Mouse (Mus musculus) neural tube, embryonic 14.5 days (tissue): ENCODE data around the gene Msto1. TPM values are rescaled to one million over a fixed set of nuclear protein-coding genes. Genes with fewer than 3 reads are reported as not detected.
"Not testable (repeated sequence)": the region's sequence is repeated elsewhere in the genome, so short reads cannot be mapped to it uniquely, and the experiment has no call there.

Experiments
- ATAC-seq: fragments of 200-750 bp; cut with Nextera tagmentation; 2 replicates; pipeline ENCODE4 v1.8.0; 2017; ENCODE audit warnings: low read depth, mild to moderate bottlenecking, moderate TSS enrichment, moderate library complexity
- H3K27ac ChIP-seq: fragments of 300-500 bp; sonication (generic); 2 replicates; pipeline ENCODE4 v1.5.1; 2014; ENCODE audit warnings: low read depth, mild to moderate bottlenecking, control low read depth, low read length, moderate library complexity, mixed read lengths
- H3K27me3 ChIP-seq: fragments of 300-500 bp; sonication (generic); 2 replicates; pipeline ENCODE4 v1.6.1; 2014; ENCODE audit warnings: low read length; ENCODE audit not compliant: control insufficient read depth, insufficient read depth
- H3K36me3 ChIP-seq: fragments of 300-500 bp; sonication (generic); 2 replicates; pipeline ENCODE4 v1.6.1; 2014; ENCODE audit warnings: low read length, mixed read lengths; ENCODE audit not compliant: control insufficient read depth, insufficient read depth
- H3K4me1 ChIP-seq: fragments of 300-500 bp; sonication (generic); 2 replicates; pipeline ENCODE4 v1.6.1; 2014; ENCODE audit warnings: low read length; ENCODE audit not compliant: control insufficient read depth, insufficient read depth
- H3K4me2 ChIP-seq: fragments of 300-500 bp; sonication (generic); 2 replicates; pipeline ENCODE4 v1.6.1; 2014; ENCODE audit warnings: mild to moderate bottlenecking, low read depth, low read length, control low read depth
- H3K4me3 ChIP-seq: fragments of 300-500 bp; sonication (generic); 2 replicates; pipeline ENCODE4 v1.5.1; 2014; ENCODE audit warnings: low read depth, low read length, control low read depth, mixed read lengths
- H3K9ac ChIP-seq: fragments of 300-500 bp; sonication (generic); replicated peaks from 2 replicates; pipeline ENCODE4 v1.6.1; 2014; ENCODE audit warnings: low read depth, mild to moderate bottlenecking, control low read depth, low read length, mixed read lengths
- H3K9me3 ChIP-seq: fragments of 300-500 bp; sonication (generic); 2 replicates; pipeline ENCODE4 v1.6.1; 2016; ENCODE audit warnings: low read length; ENCODE audit not compliant: control insufficient read depth
- WGBS: fragments of 180-500 bp; shearing (Covaris S2); extraction: QIAGEN DNeasy Blood & Tissue Kit; methylation state at CpG from one replicate; pipeline ENCODE4 v1.1.7; 2014; 5-methylcytosine and 5-hydroxymethylcytosine counted together
- polyA plus RNA-seq: library from polyadenylated mRNA; unstranded; fragments of >200 nt; fragmentation: Nextera tagmentation; extraction: Ambion mirVana; gene quantifications from 2 replicates; pipeline ENCODE4 v1.2.1, GENCODE M21; 2014

Gene Msto1
- polyA plus RNA-seq, 1 experiment from 2014 or later: 50.7 TPM

DNA sequence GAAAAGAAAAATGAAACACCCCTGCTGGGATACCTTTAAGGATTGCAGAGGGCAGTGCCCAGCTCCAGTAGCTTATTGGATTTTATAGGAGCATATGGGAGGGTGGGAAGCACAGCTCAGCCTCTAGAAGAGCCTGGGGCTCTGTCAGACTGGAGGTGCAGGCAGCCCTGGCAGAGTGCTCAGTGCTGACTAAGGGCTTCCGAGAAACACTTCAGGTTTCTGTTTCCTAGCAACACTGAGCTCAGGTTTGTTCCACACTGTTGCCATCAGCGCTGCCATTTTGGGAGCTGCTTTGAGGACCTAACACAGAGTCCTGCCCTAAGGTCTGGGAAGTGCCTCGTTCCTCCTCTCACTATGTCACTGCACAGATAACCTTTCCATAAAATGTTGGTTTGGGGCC lies 47.1 kb downstream of the Msto1 start:
- not testable (repeated sequence) for H3K9me3 ChIP-seq, H3K4me3 ChIP-seq, H3K4me2 ChIP-seq, H3K27me3 ChIP-seq, ATAC-seq, H3K9ac ChIP-seq, H3K27ac ChIP-seq, H3K4me1 ChIP-seq
- H3K36me3 ChIP-seq: peaks cover 24% of the 10 kb centered on the region
- WGBS: no CpG with 5 or more reads among the region's 3 CpGs

DNA sequence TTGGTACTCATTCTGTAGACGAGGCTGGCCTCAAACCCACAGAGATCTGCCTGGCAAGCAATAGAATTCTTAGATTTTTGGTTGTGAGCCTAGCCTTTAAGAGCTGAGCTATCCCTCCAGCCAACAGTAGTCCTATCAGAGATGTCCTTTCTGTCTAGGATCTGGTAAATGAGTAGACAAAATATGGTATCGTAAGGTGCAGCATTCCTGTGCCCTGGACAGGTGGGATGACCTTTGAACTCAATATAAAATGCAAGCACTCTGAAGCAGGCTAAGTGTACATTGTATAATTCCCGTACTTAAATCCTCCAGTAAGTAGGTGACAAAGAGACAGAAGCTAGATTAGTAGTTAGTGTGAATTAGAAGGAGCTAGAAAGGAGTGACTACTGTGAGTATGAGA lies 51.7 kb downstream of the Msto1 start:
- H3K4me2 ChIP-seq: no peak overlapping the region
- no peak for ATAC-seq
- H3K27ac ChIP-seq: no peak overlapping the region
- H3K9me3 ChIP-seq: no peaks in the 10 kb centered on the region
- H3K9ac ChIP-seq: no peak overlapping the region
- peaks cover 63% of the 10 kb centered on the region for H3K36me3 ChIP-seq
- no peak overlapping the region for H3K4me3 ChIP-seq
- 95% methylated on average over 3 of the region's 3 CpGs for WGBS
- no peaks in the 10 kb centered on the region for H3K4me1 ChIP-seq
- no peaks in the 10 kb centered on the region for H3K27me3 ChIP-seq

DNA sequence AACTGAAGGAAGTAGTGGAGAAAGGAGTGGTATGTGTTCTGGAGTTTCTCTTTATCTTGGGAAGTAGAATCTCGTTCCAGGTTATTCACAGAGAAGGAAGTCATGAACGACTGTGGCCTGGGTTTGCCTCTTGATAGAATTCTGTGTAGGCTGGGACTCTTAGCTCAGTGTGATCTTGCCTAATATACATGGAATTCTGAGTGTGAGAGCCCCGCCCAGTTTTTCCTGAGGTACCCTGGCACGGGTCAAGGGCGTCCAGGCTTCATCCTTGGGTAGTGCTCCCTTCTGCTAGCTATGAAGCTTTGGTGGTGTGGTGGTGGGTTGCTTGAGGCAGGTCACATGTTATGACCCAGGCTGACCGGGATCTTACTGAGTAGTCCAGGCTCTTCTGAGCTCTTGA lies 58.0 kb downstream of the Msto1 start:
- Histone ChIP-seq H3K36me3 (peaks cover 54% of the 10 kb centered on the region), H3K9ac (no peak overlapping the region), H3K9me3 (no peaks in the 10 kb centered on the region), H3K4me1 (no peaks in the 10 kb centered on the region), H3K27me3 (no peaks in the 10 kb centered on the region), H3K4me2 (no peak overlapping the region), H3K27ac (no peak overlapping the region), H3K4me3 (no peak overlapping the region)
- ATAC-seq: no peak
- WGBS: 90% methylated on average over 6 of the region's 6 CpGs

Other genes with a start within 250 kb of the Msto1 start
- 86.4 and 97.4 TPM in 2 replicates for gene Khdc4, start 228.2 kb downstream of the Msto1 start, polyA plus RNA-seq
- gene Rit1, start 197.2 kb downstream of the Msto1 start, polyA plus RNA-seq: 60.1 and 62.1 TPM in 2 replicates
- 211 and 255 TPM in 2 replicates for gene Syt11, start 138.8 kb downstream of the Msto1 start, polyA plus RNA-seq
- gene Gon4l, start 78.8 kb downstream of the Msto1 start, polyA plus RNA-seq: 17.0 and 17.9 TPM in 2 replicates
- gene Ash1l, start 36.6 kb upstream of the Msto1 start, polyA plus RNA-seq: 27.1 and 27.9 TPM in 2 replicates
- 142 and 149 TPM in 2 replicates for gene Dap3, start 37.2 kb upstream of the Msto1 start, polyA plus RNA-seq
- 96.7 and 104 TPM in 2 replicates for gene Rusc1, start 179.3 kb upstream of the Msto1 start, polyA plus RNA-seq
- gene Gm43738, start 187.1 kb upstream of the Msto1 start, polyA plus RNA-seq: not detected in 2 replicates
- gene Fdps, start 188.0 kb upstream of the Msto1 start, polyA plus RNA-seq: 378 and 453 TPM in 2 replicates
- gene Pklr, start 222.1 kb upstream of the Msto1 start, polyA plus RNA-seq: 0.66 TPM in 1 of 2 replicates, not detected in the other
- gene Hcn3, start 246.2 kb upstream of the Msto1 start, polyA plus RNA-seq: 25.4 and 28.7 TPM in 2 replicates